Mouse (Mus musculus) 416B (cell line): ENCODE results near the gene Zfp335.

Experiments
- DNase-seq: peaks from one replicate; pipeline ENCODE4 v3.0.0; 2011; ENCODE audit warnings: low read depth

Zfp335 gene

DNA sequence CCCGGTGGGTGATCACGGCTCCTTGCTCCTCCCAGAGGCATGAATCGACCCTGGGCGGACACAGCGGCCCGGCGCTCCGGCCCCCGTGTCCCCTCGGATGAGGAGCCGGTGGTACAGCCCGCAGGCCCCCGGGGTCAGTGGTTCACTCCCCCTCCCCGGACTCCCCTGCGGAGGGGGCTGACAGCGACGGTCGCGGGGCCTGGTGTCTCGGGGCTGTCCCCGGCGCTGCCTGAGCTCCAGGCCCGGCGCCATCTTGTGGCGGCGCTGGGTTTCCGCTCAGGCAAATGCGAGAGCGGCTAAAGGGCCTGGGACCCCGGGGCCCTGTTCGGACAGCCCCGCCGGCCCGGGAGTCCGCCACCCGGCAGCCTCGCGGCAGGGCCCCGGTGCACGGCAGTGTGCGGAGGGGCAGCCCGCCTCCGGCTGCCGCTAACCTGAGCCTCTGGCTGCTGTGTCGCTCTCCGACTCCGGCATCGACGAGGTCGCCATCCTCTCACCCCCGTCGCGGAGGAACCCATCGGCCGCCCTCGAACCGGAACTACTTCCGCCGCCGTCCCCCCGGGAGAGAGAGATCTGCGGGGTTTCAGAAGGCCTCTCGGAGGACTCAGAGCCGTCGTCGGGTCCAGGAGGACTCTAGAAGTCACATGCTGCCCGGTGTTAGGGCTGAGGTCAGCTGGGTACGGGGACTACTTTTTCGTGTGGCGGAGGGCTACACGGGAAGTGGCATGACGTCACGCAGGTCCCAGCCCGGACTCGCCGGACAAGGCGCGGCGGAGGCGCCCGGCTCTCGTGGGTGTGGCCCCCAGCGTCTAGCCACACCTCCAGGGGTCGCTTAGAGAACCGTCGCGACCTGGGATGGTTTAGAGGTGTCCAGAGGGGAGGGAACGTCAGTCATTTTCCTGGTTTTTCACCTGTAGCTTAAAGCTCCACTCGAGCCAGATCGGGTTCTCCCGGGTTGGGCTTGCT lies at the start of gene Zfp335:
TSS of gene Zfp335 (minus strand) at position 672 of the 963 bp plus-strand sequence.
- DNase-seq: peak; percentile 95

DNA sequence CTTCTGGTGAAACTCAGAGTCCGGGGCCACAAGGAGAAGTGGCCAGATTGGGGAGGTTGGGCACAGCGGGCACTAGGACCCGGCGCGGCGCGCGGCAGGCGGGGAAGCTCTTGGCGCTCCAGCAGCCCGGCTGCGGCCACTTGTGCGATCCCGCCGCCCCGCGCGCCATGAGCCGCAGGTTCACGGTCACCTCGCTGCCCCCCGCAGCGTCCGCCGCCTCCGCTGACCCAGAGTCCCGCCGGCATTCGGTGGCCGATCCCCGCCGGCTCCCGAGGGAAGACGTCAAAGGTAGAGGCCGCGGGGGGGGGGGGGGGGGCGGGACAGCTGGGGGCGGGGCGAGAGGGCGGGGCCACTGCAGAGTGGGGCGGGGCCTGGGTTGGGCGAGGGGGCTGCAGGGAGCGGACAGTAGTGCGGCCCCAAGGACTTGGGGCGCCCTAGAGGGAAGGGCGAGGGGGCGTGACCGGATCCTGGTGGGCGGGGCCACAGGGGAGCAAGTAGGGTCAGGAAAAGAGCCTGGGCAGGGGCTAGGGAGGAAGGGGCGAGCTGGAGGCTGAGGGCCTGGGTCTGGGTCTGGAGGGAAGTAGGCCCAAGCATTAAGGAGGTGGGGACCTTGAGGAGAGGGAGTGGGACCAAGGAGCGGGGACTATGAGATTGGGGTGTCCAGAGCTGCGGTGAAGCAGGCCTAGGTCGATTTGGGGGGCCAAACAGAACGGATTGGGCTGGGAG lies 49.3 kb upstream of the Zfp335 start, which contains the start of gene Slc12a5:
TSS of gene Slc12a5 (plus strand) at position 87 of the 726 bp plus-strand sequence.
- peak; percentile 74 for DNase-seq

DNA sequence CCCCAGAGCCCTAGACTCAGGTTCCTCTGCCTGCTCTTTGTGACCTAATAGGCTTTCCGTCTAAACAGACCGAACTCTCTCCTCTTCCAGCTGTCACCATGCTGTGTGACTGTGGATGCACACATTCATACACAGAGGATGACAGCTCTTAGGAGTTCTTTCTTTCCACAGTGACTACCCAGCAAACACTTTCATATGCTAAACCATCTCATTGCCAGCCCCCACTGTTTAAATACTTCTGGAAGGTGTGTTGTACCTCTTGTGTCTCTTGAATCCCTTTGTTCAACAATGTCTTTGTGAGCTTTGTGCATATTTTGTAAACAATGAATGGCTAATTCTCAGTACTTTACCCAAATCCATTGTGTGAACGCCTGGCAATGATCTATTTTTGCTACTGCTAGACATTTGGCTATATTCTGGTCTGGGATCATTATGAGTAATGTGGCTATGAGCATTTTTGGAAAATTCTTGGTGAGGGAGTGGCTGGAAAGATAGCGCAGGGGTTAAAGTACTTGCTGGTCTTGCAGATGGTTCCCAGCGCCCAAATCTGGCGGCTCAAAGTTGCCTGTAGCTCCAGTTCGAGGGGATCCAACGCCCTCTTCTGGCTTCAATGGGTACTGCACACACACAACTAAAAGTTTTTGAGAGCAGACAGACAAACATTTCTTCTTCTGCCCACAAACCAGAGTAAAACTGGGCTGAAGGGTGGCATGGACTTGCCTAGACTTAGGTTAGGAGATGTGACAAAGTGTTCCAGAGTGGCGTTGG lies 46.2 kb upstream of the Zfp335 start:
- DNase-seq: no peak

DNA sequence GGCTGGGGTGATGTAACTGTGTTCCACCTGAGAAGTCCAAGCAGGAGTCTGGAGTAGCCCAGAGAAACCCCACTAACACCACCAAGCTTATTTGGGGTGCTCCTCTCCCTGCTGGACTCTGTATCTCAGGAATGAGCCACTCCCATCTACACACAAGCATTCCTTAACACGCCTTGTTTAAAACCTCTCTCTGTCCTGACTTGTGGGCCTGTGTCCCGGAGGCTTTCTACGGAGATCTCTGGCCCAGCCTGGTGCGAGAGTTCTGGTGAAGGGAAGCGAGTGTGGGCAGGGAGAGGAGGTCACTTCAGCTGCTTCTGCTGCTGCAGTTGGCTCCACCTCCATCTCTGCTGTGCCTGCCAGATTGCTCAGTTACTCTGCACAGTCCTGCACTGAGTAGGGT lies 44.6 kb upstream of the Zfp335 start:
- no peak for DNase-seq

DNA sequence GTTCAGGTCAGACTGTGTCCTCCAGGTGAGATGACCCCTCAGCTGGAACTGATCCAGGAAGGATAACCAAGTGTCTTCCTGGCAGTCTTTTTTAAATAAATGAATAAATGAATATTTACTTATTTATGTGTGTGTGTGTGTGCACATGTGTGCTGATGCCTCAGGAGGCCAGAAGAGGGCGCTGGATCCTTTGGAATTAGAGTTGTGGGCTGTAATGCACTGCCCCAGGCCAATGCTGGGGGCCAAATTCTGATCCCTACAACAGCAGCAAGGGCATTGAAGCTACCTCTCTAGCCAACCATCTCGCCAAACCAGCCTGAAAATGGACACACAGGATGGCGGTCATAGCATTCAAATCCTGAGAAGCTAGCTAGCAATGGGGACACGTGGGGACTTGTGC lies 44.2 kb upstream of the Zfp335 start:
- DNase-seq: no peak

DNA sequence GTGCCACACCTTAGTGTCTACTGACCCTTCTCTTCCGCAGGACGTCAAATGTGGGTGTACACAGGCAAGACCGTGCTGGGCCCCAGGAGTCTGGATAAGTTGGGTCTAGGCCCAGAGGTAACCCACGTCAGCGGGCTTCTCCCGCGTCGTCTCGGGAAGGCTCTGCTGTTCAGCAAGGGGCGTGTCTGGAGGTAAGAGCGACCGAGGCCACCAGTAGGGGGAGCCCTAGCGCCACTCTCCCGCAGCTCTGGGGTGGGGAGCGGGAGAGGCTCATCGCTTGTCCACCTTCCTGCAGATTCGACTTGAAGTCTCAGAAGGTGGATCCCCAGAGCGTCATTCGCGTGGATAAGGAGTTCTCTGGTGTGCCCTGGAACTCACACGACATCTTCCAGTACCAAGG lies 41.7 kb upstream of the Zfp335 start:
- DNase-seq: peak; percentile 82

DNA sequence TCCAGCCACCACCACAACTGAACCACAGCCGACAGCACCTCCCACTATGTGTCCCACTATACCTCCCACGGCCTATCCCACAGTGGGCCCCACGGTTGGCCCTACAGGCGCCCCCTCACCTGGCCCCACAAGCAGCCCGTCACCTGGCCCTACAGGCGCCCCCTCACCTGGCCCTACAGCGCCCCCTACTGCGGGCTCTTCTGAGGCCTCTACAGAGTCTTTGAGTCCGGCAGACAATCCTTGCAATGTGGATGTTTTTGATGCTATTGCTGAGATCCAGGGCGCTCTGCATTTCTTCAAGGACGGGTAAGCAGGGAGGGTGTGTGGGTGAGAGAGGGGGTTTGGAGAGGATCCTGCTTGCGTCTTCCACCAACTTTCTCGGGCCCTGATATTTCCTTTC lies 40.9 kb upstream of the Zfp335 start:
- DNase-seq: peak; percentile 43

DNA sequence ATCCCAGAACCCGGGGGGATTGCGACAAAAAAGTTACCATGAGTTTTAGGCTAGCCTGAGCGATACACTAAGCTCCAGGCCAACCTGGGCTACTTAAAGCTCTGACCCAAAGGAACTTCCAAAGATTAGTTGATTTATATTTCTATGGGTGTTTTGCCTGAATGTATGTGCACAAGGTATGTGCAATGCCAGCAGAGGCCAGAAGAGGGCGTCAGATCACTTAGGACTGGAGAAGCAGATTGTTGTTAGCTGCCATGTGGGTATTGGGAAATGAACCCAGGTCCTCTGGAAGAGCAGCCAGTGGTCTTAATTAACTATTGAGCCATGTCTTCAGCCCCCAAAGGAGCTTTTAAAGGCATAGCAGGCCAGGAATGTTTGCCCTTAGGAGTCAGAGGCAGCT lies 40.2 kb upstream of the Zfp335 start:
- DNase-seq: peak; percentile 33

DNA sequence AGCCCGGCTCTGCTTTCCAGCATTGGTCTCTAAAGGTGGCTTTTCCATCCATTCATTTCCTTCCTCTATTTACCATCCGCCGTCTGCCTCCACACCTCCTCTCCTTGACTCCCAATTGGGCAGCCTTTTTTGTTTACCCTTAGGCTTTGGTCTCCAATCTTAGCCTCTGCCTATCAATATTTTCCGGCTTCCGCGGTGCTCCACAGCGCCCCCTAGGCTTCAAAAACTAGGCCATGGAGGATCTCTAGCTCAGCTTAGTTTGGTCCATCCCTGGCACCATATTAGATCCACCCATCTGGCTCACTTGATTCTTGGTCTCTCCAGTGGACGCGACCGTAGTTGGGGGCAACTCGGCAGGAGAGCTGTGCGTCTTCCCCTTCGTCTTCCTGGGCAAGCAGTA lies 38.9 kb upstream of the Zfp335 start:
- no peak for DNase-seq

DNA sequence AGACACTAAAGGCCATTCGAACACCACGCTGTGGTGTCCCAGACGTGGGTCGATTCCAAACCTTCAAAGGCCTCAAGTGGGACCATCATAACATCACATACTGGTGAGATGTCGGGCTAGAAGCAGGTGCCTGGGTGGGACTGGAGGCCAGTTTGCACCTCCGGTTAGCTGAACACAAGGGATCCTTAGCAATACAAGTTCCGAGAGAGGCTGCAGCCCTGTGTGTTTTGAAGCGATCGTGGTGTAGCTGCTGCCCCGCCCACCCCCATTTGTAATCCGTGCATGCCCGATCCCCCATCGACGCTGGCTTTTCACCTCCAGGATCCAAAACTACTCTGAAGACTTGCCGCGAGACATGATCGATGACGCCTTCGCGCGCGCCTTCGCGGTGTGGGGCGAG lies 37.4 kb upstream of the Zfp335 start:
- no peak for DNase-seq

DNA sequence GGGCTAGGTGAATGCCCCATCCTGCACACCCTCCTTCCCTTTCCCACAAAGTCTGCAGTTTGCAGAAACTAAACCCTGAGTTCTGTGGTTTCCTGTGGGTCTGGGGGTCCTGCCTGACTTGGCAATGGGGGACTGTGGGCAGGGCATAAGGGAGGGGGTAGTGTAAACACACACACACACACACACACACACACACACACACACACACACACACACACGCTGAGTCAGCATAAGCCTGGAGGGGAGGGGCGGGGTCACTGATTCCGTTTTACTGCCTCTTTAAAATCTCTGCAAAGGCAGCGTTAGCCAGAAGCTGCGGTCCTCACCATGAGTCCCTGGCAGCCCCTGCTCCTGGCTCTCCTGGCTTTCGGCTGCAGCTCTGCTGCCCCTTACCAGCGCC lies 36.4 kb upstream of the Zfp335 start:
- peak; percentile 71 for DNase-seq

DNA sequence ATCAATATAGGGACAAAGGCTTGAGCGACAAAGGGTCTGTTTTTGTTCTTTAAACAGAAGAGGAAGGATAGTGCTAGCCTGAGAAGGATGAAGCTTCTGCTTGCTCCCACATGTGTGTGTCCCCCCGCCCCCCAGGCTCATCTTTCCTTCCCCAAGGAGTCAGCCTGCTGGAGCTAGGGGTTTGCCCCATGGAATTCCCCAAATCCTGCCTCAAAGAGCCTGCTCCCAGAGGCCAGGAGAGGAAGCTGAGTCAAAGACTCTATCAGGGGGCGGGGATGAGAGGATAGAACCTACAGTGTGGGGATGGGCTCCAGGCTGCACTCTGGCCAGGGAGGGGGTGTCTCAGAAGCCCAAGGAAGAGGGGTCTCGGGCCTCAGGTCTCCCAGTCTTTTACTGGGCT lies 35.9 kb upstream of the Zfp335 start:
- no peak for DNase-seq

DNA sequence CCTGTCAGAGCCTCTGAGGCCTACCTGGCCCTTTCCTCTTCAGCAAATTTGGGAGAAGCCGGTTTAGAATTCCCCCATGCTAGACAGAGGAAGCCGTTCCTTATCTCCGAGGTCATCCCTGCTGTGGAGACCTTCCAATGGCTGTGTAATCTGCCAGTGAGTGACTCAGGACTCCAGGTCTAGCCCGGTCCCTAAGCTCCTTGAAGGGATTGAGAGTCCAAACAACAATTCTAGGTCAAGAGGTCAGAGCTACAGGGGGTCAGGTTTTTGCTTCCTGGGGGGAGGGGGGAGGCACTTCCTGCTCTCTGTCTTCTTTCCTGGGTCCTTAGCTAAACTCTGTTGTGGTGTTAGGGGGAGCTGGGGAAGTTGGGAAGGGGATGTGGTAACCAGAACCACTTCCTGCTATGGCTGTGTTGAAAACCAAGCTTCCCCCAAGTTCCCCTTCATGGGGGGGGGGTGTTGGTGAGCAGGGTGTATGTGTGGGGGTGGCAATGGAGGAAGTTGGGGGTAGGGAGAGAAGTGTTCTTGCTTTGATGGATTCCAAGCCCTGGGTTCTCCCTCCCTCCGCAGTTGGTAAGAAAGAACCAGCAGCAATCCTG lies 31.2 kb upstream of the Zfp335 start:
- DNase-seq: peak; percentile 90

DNA sequence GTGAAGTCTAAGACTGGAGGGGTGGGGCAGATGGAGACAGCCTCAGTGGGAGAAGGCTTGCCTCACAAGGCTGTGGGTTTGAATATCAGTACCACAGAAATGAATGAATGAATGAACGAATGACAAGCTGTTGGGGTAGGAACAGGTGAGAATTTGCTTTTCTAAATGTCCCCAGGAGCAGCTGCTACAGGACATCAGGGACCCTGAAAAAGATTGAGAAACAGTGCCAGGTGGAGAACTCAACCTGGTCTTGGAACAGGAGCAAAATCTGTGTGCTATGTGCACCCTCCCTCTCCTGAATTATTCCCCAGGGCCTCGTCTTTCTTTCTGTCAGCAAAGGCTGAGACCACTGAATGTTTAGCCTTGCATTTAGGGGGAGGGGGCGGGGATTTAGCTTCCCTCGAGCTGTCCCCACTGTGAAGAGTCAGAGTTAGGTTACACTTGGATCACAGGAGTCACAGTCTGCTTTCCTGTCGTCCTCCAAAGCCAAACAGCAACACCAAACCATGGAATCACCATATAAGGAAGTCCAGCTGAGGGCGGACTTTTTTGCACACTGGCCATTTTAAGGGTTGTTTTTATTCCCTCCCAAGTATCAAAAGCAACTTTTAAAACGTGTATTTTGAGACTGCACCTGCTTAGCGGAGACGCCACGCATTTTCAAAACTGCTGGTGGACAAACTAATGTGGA lies 28.7 kb upstream of the Zfp335 start, which contains the start of gene Mmp9:
TSS of gene Mmp9 (plus strand) at position 641 of the 691 bp plus-strand sequence.
- peak; percentile 39 for DNase-seq

DNA sequence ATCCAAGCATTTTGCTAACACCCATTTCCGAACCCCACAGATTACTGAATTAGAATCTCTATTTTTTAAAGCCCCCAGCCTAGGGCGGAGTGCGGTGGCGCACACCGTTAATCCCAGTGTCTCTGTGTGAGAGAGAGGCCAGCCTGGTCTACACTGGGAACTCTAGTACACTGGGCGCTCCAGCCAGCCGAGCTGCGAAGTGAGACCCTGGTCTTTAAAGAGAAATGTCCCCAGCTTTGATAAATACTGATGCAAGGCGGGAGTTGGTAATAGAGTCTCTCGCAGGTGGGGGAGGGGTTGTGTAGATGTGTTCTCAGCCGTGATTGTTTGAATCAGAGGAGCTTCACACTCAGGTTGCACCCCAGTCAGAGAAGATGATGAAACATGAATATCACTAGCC lies 27.5 kb upstream of the Zfp335 start:
- no peak for DNase-seq

DNA sequence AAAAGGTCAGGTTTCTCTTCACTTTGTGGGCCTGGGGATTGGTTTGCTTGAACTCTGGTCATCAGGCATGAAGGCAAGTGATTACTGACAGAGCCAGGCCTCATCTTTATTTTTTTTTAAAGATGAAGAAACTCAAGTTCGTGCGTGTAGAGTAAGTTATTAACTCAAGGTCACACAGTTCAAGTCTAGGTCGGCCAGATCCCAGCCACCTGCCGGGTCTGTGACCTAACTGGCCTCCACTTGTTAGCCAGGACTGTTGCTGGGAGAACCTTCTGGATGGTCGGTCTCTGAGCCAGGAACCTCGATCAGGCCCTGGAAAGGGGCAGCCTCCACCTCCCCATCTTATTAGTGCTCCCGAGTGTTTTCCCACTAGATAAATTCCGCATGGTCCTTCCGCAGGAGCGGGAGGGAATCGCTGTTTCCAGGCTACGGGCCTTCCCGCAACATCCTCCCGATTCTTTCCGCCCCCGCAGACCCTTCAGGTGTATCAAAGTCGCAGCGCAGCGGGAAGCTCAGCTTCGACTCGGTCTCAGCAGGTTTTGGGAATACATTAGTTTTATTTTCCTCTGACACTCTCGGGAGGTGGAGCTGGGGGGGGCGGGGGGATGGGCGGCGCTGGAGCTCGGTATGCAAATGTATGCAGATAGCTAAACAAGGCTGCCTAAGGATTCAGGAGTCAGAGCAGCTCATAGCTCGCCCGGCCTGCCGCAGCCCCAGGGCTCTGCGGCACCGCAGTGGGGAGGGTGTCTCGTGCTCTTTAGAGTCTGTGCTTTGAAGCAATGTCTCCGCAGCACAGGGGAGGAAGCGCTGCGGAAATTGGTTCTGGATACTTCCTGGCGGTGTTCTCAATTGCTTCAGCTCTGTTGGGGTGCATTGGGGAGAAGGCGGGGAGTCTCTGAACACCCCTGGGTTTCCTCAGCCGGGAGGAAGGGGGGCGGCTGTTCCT lies 26.9 kb upstream of the Zfp335 start:
- no peak for DNase-seq

DNA sequence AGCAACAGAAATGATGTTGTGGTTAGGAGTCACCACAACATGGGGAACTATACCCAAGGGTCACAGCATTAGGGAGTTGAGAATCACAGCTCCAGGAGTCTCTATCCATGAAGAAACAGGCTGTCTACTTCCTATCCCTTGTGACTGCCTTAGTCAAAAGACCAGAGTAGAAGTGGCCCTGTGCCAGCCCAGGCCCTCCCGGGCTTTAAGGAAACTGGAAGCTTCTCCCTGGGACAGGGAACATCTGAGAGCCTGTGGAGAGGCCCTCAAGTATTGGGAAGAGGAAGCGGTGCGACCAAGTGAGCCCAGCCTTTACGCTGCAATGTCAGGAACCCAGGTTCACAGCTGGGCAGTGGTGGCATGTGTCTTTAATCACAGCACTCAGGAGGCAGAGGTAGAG lies 24.4 kb upstream of the Zfp335 start:
- peak; percentile 50 for DNase-seq

DNA sequence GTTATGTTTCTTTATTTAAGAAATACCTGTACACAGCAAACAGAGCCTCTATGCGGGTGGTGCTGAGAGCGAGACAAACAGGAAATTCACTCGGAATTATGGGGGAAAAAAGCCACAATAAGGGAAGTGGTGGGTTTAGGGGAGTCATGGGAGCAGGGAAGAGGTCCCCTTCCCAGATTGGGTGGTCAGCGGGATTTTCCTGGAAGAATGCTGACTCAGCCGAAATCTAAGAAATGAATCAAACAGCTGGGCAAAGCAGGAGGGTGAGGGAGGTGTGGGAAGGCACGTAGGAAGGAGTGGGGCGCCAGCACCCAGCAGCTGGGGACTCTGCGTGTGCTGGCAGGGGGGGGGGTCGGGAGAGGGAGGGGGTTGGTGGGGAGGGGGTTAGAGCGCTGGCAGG lies 22.0 kb upstream of the Zfp335 start:
- no peak for DNase-seq

DNA sequence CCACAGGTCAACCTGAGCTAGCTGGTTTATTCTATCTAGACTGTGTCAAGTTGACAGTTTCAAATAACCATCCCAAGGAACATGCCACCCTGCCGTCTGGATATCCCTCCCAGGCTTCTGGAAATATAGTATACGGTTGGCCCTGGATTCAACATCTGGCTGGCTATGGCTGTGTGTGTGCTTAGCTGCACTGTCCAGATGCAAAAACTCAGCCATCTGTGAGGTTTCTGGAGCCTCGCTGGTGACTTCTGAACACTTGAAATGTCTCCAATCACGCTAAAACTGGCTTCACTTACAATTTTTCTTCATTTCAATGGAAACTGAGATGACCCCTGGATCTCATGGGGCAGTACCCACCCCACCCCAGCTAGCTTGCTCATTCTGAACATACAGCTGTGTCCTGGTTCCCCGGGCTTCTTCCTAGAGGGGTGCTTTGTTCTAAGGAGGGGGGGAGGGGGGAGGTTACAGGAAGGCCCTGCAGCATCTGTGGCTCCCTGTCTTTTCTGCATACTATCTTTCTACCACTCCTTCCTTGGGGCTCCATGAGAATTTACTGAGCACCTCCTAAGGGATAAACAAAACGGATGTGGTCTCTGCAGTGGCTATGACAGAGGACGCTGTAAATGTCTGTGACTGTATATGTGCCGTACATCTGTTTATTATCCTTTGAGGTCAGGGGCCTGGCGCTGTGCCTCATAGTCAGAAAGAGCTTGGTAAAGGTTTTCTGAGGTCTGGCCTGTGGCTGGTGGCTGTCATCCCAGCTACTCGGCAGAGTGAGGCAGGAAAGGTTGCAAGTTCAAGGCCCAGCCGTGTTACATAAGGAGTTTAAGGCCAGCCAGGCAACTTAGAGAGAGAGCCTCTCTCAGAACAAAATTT lies 19.4 kb upstream of the Zfp335 start:
- peak; percentile 86 for DNase-seq
